ENCODE assay signal across 1 mouse cellular context in genomic region chr7:118776491-118776890, GRCm38 (mm10).
TF ChIP-seq lines count a peak whose summit lies in the region.

No protein-coding gene starts in this region.

TF ChIP-seq in CH12.LX, 34 proteins besides CTCF, POLR2A, EP300 and RAD21 (continued from another document):
- no peak for TF ChIP-seq MEF2A (IDR thresholded peaks at IDR 0.05; ENCODE audit: borderline replicate concordance, low read depth, low read length)
TF ChIP-seq in CH12.LX: peak in this region for 0.
